Mouse (Mus musculus) mature B cell (primary cell): ENCODE data around the gene Snx29.
"Not testable (repeated sequence)": the region's sequence is repeated elsewhere in the genome, so short reads cannot be mapped to it uniquely, and the experiment has no call there.

Experiments used
- in situ Hi-C: fragments of 300-500 bp; cut with MboI; formaldehyde crosslinking; loops from 2 replicates; pipeline ENCODE4 v1.14.3; 2019

Snx29 gene

DNA sequence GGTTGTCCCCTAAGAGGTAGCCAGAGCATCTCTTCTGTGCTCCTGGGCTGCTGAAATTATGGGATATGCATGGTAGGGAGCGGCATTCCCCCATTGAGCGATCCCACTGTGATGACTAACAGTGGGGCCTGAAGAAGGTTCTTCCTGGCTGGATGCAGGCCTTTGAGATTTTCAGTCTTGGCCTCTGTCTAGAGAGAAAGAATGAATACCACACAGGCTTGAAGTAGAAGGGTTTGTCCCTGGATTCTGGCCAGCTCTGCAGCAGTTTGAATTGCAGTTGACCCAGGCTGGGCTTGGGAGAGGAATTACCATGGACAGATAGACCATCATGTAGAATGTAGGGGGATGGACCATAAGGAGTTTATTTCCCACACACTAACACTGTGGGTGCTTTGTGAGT, 159.5 kb downstream of the Snx29 start:
- in situ Hi-C loops, result no loop called here

DNA sequence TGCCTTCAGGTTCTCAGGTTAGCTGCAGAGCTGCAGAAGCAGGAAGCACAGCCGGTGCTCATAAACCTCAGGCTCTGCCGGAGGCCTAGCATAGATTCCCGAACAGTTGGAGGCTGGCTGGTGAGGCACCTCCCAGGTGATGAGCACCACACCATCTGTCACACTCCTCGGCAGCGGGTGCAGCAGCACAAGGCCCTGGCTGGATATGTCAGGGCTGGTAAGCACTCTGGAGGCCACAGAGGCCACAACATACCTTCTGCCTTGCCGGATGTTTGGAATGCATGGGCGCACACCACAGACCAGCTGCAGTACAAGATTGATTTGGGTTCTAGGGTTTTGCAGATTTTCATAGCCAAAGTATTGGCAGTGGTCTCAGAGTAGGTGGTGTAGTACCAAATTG, 172.2 kb downstream of the Snx29 start:
- in situ Hi-C loops, result no loop called here

DNA sequence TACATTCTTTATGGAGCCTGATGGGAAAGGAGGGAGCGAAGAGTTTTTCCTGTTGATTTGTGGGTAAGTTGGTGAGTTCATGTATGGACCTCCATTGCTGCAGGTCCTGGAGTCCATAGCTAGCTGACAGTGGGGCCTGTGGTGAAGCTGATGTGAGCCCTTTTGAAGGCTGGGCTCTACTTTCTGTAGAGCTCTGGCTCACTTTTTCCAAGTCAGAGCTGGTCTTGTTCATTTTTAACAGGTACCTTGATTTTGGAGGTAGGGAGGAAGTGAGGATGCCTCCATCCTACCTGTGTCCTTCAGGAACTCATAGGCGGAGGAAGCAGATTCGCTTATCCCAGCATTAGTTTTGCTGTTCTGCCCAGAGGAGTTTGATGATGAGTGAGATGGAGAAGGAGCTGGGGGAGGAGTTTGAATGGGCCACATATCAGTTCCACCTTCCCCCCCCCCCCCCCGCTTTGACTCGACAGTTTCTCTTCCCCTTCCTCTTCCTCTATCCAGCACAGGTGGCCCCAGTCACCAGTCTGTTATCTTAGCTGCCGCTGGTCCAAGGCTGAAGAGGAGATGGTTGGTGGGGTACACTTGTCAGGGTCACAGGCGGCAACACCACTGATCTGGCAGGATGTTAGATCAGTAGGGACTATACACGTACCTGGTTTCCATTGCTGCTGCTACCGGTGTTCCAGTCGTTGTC, 173.4 kb downstream of the Snx29 start:
- in situ Hi-C loops, result no loop called here

- in situ Hi-C loops, result no loop called here
These were observed 174.0 kb downstream of the Snx29 start for GRCm38 (mm10) chr16:11496721-11497120.

- in situ Hi-C loops, result no loop called here
These were observed 177.4 kb downstream of the Snx29 start for GRCm38 (mm10) chr16:11500061-11500460.

GRCm38 (mm10) chr16:11501138-11501537, 178.4 kb downstream of the Snx29 start:
- in situ Hi-C loops, result no loop called here

DNA sequence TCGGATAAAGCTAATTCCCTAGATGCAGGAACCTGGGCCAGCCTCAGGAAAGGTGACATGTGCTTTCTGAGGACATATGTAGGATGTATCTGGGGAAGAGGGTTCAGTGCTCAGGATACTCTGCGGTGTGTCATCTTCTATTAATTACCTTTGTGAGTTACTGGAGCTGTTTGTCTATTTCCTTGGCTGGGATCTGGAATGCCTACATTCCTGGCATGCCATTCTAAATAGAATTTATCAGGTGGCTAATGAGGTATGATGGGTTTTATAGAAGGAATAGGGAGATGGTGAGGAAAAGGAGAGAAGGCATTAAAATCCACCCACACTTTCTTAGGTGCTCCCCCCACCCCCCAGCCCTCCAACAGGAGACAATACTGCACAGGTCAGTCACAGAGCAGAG, 178.9 kb downstream of the Snx29 start:
- in situ Hi-C loops, result no loop called here

GRCm38 (mm10) chr16:11504666-11505491, 182.2 kb downstream of the Snx29 start:
- in situ Hi-C loops, result no loop called here

DNA sequence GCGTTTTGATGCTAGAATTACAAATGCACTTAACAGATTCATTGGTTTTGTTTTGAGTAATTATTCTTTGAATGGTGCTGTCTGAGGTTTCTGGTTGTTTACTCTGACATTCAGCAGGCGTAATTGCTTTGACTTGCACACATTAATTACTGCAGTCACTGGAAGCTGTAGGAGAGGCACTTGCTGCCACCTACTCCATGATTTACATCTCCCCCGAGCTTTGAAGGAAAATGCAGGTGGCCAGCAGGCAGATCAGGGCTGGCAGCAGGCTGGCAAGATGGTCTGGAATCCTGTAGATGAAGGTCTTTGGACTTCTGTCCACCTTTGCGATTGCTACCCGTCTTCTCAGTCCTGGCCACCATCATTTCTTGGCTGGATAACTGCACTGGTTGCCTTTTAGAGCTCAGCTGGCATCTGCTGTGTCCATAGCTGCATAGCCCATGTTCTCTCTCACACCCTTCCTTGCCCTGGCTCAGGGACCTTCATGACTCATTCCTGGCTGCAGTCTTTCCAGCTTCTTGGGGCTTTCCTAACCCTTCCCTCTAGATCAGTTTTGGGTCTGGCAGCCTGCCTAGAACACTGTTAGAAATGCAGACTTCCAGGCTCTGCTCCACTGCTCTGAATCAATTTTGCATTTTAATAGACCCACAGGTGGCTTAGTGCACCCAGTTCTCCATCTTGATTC, 182.9 kb downstream of the Snx29 start:
- in situ Hi-C loops, result no loop called here

GRCm38 (mm10) chr16:11507188-11507731, 184.6 kb downstream of the Snx29 start:
- in situ Hi-C loops, result no loop called here

DNA sequence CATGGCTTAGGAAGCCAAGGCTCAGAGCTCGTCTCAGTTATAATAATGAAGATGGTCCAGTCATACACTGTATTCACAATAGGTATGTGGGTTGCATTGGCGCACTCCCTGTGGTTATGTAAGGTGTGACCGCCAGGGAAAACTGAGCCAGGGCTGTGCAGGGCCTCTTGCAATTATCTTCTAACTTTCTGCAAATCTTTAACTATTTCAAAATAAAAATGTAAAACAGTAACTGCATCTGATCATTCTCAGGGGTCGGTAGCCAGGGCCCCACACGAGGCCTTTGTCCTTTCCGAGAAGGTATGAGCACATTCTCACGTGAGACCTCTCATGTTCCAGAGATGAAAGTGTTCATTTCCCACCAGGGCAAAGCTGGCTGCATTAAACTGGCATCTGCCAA, 185.6 kb downstream of the Snx29 start:
- in situ Hi-C loops, result no loop called here

DNA sequence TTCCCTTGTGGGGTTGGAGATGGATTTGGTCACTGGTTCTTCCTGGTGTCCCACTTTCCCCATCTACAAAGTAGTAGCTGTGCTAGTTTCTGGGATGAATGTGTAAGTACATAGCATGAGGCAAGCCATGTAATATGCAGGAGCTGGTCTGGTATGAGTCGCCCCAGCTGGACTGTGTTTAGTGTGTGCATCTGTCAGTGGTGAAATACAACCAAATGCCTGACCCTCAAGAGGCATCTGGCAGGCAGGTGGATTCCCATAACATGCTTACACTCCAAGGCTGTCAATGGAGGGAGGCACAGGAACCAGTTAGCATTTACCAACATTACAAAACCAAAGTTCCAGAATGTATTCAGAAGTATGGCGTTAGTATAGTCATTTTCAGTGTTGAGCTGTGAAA, 187.7 kb downstream of the Snx29 start:
- in situ Hi-C loops, result no loop called here

GRCm38 (mm10) chr16:11510854-11511253, 188.1 kb downstream of the Snx29 start:
- in situ Hi-C loops, result no loop called here

GRCm38 (mm10) chr16:11511696-11512095, 189.0 kb downstream of the Snx29 start:
- in situ Hi-C loops, result not testable (repeated sequence)

- in situ Hi-C loops, result no loop called here
These were observed 194.0 kb downstream of the Snx29 start for GRCm38 (mm10) chr16:11516681-11517080.

DNA sequence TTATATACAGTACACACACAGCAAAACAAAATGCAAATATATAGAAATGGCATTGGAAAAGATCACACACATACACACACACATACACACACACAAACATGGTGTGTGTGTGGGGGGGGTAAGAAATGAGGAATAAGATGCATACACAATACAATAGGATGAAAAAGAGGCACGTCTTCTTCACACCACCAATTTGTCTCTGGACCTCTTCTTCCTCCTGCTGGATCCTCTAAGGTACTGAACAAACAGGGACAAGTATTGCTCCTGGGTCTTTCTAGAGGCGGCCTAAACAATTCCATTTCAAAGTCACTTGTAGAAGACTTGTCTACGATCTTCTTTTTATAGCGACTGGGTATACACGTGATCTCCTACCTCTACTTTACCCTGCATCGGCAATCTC, 194.7 kb downstream of the Snx29 start:
- in situ Hi-C loops, result no loop called here

DNA sequence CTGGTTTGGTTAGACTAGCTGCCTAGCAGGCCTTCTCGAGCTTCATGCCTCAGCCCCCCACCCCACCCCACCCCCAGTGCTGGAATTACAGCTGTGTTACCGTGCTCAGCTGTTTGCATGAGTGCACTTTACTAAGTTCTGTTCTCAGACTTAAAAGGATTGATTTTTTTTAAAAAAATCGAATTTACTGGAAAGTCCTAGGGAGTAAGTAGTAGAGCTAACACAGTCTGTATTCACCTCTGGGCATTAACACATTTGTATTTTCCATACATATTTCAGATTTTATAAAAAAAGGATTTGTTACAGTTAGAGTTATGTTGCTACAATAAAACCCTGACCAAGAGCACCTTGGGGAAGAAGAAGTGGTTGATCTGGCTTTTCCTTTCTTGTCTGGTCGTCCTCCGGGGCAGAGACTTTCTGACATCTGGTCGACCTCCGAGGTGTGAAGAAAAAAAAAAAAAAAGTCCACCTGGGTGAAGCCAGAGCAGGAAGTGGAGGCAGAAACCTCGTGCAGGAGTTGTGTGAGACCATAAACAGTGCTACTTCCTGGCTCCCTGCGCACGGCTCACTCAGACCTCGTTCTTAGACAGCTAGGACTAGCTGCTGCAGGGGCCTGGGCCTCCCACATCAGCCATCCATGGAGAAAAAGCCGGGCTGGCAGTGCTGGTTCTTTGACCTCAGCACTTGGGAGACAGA, 196.2 kb downstream of the Snx29 start:
- in situ Hi-C loops, result no loop called here

GRCm38 (mm10) chr16:11526104-11526786, 203.5 kb downstream of the Snx29 start:
- in situ Hi-C loops, result no loop called here

DNA sequence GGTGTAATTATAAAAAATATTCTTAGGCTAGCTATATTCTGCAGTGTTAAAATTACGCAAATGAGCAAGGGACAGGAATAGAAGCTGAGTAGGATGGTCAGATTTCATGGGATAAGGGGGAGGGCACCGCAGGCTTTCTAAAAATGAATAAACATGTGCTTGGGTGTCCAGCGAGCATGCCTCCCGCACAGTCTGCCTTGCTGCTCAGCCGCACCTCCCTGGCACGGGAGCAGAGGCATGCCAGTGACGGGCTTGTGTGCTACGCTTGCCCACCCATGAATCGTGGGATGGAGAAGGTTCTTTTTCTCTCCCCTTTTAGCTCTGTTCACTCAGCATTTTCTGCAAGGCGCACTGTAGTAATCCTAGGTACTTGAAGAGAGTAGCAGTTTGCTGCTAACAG, 204.3 kb downstream of the Snx29 start:
- in situ Hi-C loops, result no loop called here

DNA sequence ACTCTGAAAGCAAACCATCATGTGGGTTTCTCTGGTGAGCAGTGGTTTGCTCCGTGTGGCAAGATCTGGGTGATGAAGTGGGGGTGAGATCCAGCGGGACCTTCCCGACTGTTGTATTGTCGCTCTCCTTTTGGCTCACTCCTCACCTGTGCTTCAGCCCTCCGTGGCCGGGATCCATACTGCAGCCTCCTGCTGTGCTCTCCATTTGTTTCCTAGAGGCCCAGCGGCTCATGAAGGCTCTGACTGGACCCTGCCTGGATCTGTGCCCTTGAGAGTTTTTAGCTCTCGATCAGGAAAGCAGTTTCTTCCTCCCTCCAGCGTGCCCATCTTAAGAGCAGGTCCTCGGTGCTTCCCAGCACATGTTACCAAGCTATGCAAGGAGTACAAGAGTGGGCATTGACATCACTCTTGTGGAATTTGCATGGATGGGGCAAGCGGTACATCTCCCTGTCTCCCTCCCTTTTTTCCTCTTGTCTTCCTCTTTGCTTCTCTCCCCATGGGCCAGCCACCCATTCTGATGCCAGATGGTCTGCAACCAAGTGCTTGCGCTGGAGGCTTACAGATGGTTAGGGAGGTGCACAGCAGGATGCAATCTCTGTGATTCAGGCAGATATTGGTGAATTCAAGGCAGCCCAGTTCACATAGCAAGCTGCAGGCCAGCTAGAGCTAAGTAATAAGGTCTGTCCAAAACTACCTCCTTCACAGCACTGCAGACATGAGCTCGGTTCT, 207.9 kb downstream of the Snx29 start:
- in situ Hi-C loops, result no loop called here

DNA sequence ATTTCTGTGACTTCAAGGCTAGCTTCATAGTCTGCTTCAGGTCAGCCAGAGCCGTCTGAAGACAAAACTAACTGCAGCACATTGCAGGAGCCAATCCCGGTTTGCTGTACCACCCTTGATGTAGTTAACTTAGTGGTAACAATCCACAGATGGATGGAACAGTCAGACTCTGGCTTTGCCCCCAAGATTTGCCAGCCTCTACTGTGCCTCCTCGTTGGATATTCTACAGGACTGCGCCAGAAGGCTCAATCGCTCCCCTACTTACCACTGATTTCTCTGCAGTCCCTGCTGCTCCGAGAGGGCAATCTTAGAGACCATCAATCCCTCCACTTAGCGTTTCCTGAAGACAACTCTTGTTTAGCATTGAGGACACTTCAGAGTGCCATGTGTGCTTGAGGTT, 208.7 kb downstream of the Snx29 start:
- in situ Hi-C loops, result no loop called here
